Mouse (Mus musculus) yolk sac, embryonic 10.5 days (tissue): Measurements from ENCODE around the gene Pp2d1.

Source experiments
- DNase-seq: peaks from one replicate; pipeline ENCODE4 v3.0.0-alpha.2; 2017; ENCODE audit warnings: low spot score

The Pp2d1 gene

DNA sequence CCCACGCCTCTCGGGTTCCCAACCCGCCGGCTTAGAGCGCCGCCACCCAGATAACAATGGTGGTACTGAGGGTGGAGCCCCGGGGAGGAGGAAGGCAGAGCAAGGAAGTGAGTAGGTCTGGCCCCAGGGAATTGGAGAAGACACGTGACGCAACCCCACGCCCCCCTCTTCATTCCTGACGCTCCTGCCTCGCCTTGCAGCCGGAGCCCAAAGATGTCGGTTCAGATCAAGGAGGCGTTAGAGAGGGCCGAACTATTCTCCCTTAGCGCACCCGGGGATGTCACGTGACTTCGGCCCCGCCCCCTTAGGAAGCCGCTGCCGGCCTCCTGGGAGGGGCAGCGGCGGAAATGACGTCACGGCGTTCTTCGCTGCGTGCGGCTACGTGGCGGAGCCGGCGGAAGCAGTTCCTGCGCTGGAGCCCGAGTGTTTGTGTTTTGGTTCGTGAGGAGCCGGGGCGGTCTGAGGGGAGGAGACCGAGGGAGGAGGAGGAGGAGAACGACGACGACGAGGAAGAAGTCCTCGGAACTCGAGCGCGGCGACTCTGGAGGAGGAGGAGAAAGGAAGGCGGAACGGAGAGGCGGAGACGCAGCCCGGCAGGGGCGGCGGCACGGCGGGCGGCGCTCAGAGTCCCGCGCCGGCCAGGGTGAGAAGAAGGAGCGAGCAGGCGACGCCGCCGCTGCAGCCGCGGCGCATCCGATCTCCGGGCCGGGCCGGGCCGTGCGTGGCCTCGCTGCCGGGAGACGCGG is 60.2 kb downstream of the Pp2d1 start, which contains the start of gene Rab5a:
Gene Rab5a (plus strand): TSS at position 377 of the 746 bp plus-strand sequence.
- peak; percentile 99 for DNase-seq

DNA sequence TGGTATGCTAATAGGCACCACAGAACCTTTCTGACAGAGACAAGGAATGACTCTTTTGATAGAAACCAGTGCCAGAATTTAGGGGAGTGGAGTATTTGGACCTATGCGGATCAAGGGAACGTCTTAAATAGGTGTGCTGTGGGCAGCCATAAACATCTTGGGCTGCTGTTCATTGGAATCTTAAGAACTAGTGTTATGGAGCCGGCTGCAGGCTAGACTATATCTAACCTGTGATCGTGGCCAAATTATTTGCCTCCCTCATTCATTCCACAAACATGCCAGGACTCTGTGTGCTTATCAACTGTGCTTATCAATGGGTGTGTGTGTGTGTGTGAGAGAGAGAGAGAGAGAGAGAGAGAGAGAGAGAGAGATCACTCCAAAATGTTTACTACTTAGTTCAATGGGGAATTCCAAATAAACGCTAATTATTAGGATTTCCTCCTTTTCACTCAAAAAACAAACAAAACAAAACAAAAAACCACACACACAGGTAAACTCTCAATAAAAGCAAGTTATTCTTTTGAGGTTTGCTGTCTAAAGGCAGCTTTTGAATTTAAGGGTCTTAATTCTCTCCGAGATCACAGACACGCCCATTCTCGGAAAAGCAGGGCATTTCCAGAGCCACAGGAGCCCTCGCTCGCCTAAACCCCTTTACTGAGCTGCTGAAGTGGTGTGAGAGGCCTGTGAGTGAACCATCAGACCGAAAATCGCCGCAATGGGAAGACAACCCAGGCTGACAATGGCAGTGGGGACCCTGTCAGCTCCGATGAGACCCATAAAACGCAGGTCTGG is 61.0 kb downstream of the Pp2d1 start:
- DNase-seq, result peak; percentile 23

DNA sequence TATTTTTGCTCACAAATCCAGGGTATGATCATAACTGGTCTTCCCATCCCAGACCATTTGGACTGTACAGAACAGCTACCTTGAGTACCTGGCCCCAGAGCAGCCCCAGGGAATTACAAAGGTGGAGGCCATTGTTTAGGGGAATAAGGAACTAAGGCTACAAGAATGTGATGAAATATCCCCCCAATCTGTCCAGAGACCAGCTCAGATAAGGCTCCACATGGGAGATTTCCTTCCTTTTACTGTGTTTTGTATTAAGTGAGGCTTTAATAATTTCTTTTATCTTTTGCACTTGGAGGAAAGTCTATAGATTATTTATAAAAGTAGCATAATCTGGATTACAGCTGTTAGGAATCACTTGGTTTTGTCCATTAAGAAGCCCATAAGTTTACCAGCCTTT is 70.6 kb downstream of the Pp2d1 start:
- no peak for DNase-seq

DNA sequence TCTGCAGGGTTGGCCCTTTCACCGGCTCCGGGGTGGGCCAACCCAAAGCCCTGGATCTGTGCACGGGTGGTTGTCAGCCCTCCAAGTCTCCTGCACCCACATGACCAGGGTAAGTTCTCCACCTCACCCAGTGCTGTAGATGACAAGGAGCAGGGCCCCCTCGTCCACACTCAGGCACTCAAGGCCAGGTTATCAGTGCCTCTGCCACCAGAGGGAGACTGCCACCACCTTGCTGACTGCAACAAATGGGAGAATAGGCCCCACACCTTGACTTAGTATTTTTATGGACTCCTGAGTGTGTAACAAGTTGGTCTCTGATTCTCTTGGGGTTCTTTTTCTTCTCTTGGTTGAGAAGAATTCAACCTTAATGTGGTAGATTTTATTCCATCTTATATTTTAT is 73.7 kb downstream of the Pp2d1 start:
- no peak for DNase-seq

DNA sequence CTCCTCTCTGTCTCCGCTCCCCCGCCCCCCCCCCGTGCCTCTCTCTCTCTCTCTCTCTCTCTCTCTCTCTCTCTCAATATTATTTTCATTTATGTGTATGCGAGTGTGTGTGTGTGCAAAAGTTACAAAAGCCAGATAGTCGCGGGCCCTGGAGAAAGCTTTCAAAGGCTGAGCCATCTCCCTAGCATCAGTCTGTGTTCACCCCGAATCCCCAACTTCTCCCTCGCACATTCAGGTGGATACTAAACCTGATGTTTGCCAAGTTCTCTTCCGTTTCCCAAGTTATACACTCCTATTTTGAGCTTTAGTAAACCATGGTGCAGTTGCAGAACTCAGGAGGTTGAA is 75.8 kb downstream of the Pp2d1 start:
- DNase-seq, result no peak

DNA sequence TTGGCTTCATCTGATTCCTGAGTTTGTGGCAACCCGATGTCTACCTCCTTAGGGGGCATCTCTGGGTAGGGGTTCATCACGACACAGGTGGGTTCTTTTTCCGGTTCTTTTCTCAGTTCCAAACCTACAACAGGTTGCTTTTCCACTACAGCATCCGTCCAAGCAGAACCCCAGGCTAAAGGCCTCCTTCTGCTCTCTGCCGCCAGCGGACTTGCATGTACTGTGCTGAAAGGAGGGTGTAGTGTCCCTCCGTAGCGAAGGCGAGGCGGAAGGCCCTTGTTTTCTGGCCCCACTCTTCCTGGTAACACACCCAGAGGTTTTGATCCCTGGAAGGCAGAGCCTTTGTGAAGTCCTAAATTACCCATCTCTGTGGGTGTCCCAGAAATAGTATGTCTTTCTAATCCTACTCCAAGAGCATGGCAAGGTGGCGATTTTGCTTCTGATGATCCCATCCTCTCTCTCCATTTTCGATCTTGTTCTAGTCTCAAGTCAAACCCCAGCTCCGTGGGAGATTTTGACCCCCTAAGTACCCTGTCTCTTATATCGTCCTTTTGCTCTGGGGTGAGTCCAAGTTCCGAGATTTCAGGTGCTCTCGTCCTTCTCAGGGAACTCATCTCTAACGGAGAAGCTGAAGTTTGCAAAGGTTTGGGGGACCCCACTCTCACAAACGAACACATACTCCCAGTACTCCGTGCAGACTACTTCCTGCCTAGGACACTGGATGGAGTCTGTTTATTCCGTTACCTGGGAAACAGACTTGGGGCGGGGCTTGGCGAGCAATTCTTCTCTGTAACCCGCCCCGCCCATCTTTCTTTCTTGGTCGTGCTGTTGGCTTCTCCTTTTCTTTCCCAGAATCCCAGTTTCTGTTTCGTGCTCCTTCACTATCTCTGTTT is 76.4 kb downstream of the Pp2d1 start, which contains the start of gene Efhb:
Gene Efhb (minus strand): TSS at position 719 of the 893 bp plus-strand sequence.
- DNase-seq, result peak; percentile 78
